Mouse (Mus musculus) left cerebral cortex, postnatal 4 days (tissue): ENCODE measurements at regions not wholly inside any gene's neighbourhood (a gene's known extent, or its start where the extent isn't known, plus 50 kb on each side); places are given as distances from the start of the nearest gene placed in this dataset.

ENCODE experiments used
- DNase-seq: peaks from one replicate; pipeline ENCODE4 v3.0.0-alpha.2; 2022
- intact Hi-C: fragments of 180-260 bp; cut with DNase I; formaldehyde crosslinking; loops from one replicate; pipeline ENCODE4 v1.15.1; 2025

DNA sequence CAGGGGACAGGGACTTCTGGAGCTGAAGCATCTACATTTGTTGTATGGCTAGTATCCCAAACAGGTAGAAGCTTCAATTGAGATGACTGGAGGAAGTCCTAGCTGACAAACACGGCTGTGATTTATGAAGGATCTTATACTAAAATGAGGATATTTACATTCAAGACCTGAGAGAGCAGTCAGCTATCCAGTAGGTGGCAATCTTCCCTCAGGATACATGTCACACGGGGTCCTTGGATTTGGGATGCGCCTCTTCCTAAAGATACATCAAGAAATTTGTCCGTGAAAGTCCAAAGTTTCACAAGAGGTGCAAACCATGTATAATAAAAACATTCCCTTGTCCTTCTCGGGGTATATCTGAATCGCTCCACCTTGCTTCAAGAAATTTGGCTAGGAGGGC, 577.8 kb upstream of the Itga1 start:
- peak; percentile 38 for DNase-seq
- intact Hi-C loops: loop anchor here (5.0 kb wide), 1 partner anchor 1033 kb away; no protein-coding TSS in a partner anchor

- DNase-seq: no peak
- intact Hi-C loops: loop anchor here (5.0 kb wide), 1 partner anchor 1035 kb away; no protein-coding TSS in a partner anchor
Observed at GRCm38 (mm10) chr13:115676836-115677235, 575.1 kb upstream of the Itga1 start.

DNA sequence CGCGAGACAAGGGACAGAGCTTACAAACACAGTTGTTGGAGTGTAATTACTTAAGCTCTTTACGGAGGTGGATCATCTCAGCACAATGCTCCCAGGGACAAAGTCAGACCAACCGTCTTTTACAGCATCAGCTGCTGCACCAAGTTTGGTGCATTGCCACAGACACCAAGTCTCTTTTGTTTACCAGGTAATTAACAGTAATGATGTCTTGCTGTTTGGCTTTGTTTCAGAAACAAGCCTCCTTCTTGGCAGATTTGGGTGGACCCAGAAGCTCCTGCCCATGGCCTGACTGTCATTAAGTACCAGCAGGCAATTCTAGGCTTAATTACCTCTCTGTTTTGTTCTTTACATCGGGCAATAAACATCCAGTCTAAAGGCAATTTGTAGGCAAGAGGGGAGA, 572.0 kb upstream of the Itga1 start:
- intact Hi-C loops: no loop called here
- DNase-seq: peak; percentile 7

- DNase-seq: no peak
- intact Hi-C loops: no loop called here
Observed at GRCm38 (mm10) chr13:115671685-115672084, 569.9 kb upstream of the Itga1 start.

GRCm38 (mm10) chr13:115669516-115669915, 567.8 kb upstream of the Itga1 start:
- intact Hi-C loops: no loop called here

DNA sequence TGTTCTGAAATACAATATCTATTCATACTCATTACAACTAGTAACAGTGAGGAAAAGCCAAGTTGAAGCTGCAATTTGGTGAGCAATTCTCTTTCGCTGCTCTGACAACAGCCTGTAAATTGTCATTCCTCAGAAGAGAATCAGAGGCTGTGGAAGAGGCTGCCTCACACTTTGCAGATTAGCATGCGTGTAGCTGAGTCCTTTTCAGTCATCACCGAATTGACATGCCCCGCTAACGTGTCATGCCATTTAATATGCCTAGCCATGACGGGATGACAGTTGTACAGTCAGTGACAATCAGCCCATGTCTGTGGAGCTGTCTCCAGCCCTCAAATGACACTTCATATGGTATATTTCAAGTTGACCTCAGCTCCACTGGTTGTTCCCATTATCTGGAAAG, 553.4 kb upstream of the Itga1 start:
- DNase-seq: no peak

More at GRCm38 (mm10) chr13:115669516-115669915, 567.8 kb upstream of the Itga1 start:
- DNase-seq: no peak

DNA sequence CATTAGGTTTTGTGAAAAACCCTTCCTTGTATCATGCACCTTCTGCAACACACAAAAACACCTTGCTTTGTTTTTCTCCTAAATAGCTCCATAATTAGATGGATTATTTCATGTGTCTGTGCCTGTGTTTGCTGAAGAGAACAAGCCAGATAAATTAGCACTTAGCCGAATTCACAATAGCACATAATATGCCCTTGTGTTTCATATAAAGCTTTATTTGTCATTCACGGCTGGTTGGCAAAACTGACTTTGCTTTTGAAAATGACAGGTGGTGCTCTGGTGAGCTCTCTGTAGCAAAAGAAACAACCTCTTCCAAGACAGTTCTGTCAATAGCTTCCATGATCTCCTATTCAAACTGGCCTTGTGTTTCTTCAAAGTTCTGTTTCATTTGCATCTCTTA, 551.2 kb upstream of the Itga1 start:
- DNase-seq: no peak

More for the DNA sequence above, 553.4 kb upstream of the Itga1 start:
- intact Hi-C loops: no loop called here

DNA sequence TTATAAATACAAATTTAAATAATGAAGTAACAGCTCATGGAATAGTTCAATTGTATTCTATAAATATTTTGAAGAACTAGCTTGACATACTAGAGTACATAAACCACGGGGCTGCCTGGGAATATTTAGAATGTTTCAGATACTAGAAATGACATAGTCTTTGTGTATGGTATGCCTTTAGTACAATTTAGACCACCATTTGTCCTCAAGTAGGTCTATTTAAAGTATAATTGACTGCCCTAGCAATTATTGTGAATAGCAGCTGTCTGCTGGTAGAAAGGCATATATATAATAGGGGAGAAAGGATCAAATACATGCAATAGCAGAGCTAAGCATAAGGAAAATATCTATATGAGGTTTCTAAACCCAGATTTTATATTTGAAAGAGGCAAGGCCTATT, 550.6 kb upstream of the Itga1 start:
- no peak for DNase-seq
- intact Hi-C loops: no loop called here

More for the DNA sequence above, 551.2 kb upstream of the Itga1 start:
- intact Hi-C loops: no loop called here

DNA sequence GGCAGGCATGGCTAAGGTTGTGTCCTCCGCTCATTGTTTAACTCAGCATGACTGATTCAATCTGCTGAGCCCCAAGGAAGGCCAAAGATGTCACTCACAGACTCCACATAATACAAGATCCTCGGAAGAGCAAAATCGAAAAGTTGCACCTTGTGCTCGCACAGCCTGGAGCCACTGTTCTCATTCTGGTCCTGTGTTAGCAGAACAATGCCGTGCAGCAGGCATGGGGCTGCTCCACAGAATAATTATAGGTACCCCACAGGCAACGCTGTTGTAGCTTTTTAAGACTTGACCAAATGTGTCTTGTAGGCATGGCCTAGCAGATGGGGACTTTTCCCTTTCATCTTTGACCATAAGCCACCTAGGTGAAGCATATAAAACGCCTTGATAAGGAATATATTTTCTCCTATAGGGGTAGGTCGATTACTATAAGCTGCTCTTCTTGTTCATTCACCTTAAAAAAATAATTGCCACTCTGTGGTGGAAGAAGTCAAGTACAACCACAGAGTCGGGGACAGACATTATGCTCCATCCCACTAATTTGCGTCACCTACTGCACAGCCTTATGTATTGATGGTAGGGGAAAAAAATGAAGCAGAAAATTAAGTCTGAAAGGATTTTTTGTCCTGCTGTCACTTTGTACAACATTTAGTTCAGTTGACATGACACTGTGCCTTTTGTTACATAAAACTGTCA, 529.8 kb upstream of the Itga1 start:
- peak; percentile 1 for DNase-seq
- intact Hi-C loops: no loop called here

DNA sequence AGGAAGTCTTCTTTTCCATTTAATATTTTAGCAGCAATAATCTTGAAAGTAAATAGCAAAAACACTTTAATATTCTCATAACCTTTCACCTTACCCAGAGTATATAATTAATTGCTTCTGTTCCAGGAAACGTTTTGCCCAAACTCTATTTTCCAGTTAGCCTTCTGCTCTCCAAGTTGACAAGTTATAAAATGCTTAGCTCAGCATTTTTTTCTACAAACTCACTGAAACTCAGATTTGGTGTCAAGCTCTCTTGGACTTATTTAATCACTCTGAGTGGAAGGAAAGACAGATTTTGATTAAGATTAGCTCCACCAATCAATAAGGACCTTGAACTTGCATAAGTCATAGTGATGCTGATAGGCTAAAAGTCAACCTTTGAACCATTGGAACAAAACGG, 528.8 kb upstream of the Itga1 start:
- DNase-seq: no peak
- intact Hi-C loops: no loop called here

- intact Hi-C loops: no loop called here
- no peak for DNase-seq
Observed at GRCm38 (mm10) chr13:115613174-115613573, 511.4 kb upstream of the Itga1 start.

GRCm38 (mm10) chr13:115606441-115606840, 504.7 kb upstream of the Itga1 start:
- DNase-seq: no peak
- intact Hi-C loops: no loop called here

DNA sequence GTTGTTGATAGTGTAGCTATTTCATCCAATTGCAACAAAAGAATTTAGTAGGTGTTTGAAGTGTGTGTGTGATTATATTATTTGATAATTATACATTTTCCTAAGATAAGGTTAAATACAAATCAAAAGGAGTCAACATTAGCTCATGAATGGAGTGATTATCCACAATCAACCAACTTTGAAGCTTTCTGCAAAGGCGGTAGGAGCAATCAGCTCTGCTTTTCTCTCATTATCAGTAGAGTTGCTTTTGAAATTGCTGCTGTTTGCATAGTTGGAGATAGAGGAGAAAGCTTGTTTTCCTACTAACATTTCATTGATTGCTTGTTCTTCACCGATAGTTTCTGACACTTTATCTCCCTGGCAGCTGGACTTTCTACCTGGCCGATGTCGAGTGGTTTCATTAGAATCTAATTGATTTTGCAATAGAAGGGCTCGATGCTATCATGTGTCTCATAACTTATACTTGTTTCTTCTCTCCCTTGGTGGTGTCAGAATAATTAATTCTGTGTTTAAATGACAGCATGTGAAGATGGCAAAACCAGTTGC, 493.4 kb upstream of the Itga1 start:
- intact Hi-C loops: no loop called here
- DNase-seq: no peak

- no peak for DNase-seq
- intact Hi-C loops: no loop called here
Observed at GRCm38 (mm10) chr13:115575967-115576366, 474.2 kb upstream of the Itga1 start.

DNA sequence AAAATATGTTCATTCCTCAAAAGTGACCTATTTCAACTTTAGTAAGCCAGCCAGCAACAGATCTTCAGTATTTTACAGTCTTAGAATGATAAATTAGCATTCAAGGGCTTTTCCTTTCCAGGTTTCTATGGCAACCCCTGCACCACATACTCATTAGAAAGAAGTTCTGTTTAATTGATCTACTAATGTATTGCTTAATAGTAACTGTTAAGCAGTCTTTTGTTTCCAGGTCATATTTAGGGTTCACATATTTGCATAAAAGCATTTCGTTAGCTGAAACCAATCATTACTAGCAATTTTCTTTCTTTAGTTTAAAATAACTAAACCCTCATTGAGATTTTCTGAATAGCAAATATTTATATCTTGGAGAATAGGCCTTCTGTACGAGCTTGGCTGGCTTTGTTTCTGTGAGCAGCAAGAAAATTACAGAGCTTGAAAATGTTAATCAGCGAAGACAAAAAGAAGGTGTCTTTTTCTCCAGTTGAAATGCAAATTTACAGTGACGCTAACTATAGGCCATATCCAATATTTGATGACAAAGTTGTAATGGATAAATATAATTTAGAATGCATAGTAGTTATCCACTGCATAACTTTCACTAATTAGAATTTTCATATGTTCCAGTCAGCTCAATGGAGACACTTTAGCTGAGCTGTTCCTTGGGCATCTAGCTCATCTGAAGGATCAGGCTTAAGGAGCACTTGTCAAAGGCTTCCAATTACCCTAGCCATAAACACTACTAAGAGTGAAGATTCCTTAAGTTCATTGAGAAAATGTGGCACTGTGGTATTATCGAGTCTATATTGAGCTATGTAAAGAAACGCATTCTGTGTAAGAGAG, 473.5 kb upstream of the Itga1 start:
- DNase-seq: no peak
- intact Hi-C loops: no loop called here

- intact Hi-C loops: no loop called here
- DNase-seq: no peak
Observed at GRCm38 (mm10) chr13:115541167-115541566, 439.4 kb upstream of the Itga1 start.

- DNase-seq: no peak
- intact Hi-C loops: no loop called here
Observed at GRCm38 (mm10) chr13:115535900-115536299, 434.1 kb upstream of the Itga1 start.

GRCm38 (mm10) chr13:115513914-115514313, 412.1 kb upstream of the Itga1 start:
- no peak for DNase-seq

DNA sequence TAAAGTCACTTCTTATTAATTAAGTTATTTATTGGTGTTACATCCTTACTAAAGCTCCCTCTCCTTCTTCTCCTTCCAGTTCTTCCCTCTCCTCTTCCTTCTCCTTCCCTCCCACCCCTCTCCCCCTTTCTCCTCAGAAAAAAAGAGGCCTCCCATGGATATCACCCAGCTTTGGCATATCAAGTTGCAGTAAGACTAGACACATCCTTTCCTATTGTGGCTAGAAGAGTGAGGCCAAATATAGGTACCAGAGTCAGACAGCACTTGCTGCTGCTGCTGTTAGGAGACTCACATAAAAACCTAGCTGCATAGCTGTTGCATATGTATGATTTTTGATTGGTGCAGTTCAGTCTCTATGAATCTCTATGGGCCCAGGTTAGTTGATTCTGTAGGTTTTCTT, 410.4 kb upstream of the Itga1 start:
- intact Hi-C loops: no loop called here
- DNase-seq: no peak

More at GRCm38 (mm10) chr13:115513914-115514313, 412.1 kb upstream of the Itga1 start:
- intact Hi-C loops: no loop called here

DNA sequence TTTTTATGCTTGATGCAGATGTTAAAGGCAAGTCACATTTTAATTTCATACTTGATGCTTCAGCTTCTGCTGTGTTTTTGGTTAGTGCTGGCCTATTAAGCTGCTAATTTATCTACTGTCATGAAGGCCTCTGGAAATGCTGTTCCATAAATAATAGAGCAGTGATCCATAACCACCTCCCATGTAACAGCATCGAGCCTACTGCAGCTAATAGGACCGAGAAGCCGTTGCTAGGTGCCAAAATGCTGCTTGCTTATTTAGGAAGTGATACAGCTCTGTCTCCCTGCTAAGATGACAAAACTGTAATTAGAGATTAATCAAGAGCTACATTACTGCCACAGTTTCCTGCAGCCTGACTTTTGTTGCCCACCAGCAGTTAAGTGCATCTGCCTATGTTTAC, 406.9 kb upstream of the Itga1 start:
- intact Hi-C loops: no loop called here
- DNase-seq: no peak

GRCm38 (mm10) chr13:115494399-115494798, 392.6 kb upstream of the Itga1 start:
- DNase-seq: no peak
- intact Hi-C loops: no loop called here

- DNase-seq: no peak
- intact Hi-C loops: no loop called here
Observed at GRCm38 (mm10) chr13:115475861-115476260, 374.1 kb upstream of the Itga1 start.
